Mouse (Mus musculus): Measurements from ENCODE around the gene Igdcc3. TPM values are rescaled to one million over a fixed set of nuclear protein-coding genes. Genes with fewer than 3 reads are reported as not detected.
A peak's percentile ranks its signal among the peaks of the same experiment; 100 is the strongest.

Igdcc3 gene
- polyA plus RNA-seq, 1 experiment from 2014 or later, result 1.1 TPM

- Histone ChIP-seq H3K27ac (replicated peaks; ENCODE audit: low read depth, low read length) (no peak overlapping the region), H3K4me3 (ENCODE audit: low read depth, low read length) (no peak overlapping the region), H3K4me1 (ENCODE audit: control insufficient read depth, insufficient read depth, low read length) (peaks cover 12% of the 10 kb centered on the region), H3K27me3 (replicated peaks; ENCODE audit: control insufficient read depth, insufficient read depth, low read length) (peaks cover 33% of the 10 kb centered on the region), H3K9me3 (ENCODE audit: control insufficient read depth, low read length) (no peaks in the 10 kb centered on the region), H3K9ac (ENCODE audit: low read depth, low read length) (no peak overlapping the region), H3K36me3 (ENCODE audit: control insufficient read depth, insufficient read depth, low read length) (no peaks in the 10 kb centered on the region), H3K4me2 (ENCODE audit: low read depth, low read length) (no peak overlapping the region)
- ATAC-seq (ENCODE audit: low read depth) (no peak), DNase-seq (ENCODE audit: low spot score) (no peak)
- 26% methylated on average over 8 of the region's 8 CpGs for WGBS
These were observed 20.9 kb downstream of the Igdcc3 start for GRCm38 (mm10) chr9:65161881-65162280.

- ATAC-seq (ENCODE audit: low read depth), result peak; percentile 62; the same call in 1 of the 2 replicates
These were observed 22.0 kb downstream of the Igdcc3 start for GRCm38 (mm10) chr9:65162711-65163639.

DNA sequence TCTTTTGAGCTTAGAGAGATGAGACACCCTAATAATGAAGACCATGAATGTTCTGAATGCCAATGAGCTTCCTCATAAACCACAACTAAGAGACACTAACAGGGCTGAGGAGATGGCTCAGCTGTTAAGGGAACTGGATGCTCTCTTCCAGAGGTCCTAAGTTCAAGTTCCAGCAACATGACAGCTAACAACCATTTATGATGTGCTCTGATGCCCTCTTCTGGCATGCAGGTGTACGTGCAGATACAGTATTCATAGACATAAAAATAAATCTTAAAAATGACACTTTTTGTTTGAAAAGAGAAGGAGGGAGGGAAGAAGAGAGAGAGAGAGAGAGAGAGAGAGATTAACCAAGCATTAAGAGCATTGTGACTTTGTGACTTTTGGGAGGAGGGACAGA is 23.9 kb downstream of the Igdcc3 start:
- DNase-seq (ENCODE audit: low spot score), result no peak
- no peak overlapping the region for H3K4me2 ChIP-seq (ENCODE audit: low read depth, low read length)
- no peaks in the 10 kb centered on the region for H3K9me3 ChIP-seq (ENCODE audit: control insufficient read depth, low read length)
- H3K27ac ChIP-seq (replicated peaks; ENCODE audit: low read depth, low read length), result no peak overlapping the region
- no peak overlapping the region for H3K4me3 ChIP-seq (ENCODE audit: low read depth, low read length)
- no peak overlapping the region for H3K9ac ChIP-seq (ENCODE audit: low read depth, low read length)
- no peak for ATAC-seq (ENCODE audit: low read depth)
- H3K36me3 ChIP-seq (ENCODE audit: control insufficient read depth, insufficient read depth, low read length), result no peaks in the 10 kb centered on the region
- H3K4me1 ChIP-seq (ENCODE audit: control insufficient read depth, insufficient read depth, low read length), result peaks cover 8% of the 10 kb centered on the region
- WGBS, result 23% methylated on average over 1 of the region's 1 CpGs
- peaks cover 33% of the 10 kb centered on the region for H3K27me3 ChIP-seq (replicated peaks; ENCODE audit: control insufficient read depth, insufficient read depth, low read length)

More at GRCm38 (mm10) chr9:65162711-65163639, 22.0 kb downstream of the Igdcc3 start:
- Histone ChIP-seq H3K9ac (ENCODE audit: low read depth, low read length) (peak overlapping the region; percentile 58), H3K27ac (replicated peaks; ENCODE audit: low read depth, low read length) (no peak overlapping the region), H3K4me2 (ENCODE audit: low read depth, low read length) (peak overlapping the region; percentile 95), H3K36me3 (ENCODE audit: control insufficient read depth, insufficient read depth, low read length) (no peaks in the 10 kb centered on the region), H3K9me3 (ENCODE audit: control insufficient read depth, low read length) (no peaks in the 10 kb centered on the region), H3K4me1 (ENCODE audit: control insufficient read depth, insufficient read depth, low read length) (peaks cover 4% of the 10 kb centered on the region; the same call in 1 of the 2 replicates), H3K27me3 (replicated peaks; ENCODE audit: control insufficient read depth, insufficient read depth, low read length) (peaks cover 33% of the 10 kb centered on the region), H3K4me3 (ENCODE audit: low read depth, low read length) (peak overlapping the region; percentile 50)
- DNase-seq (ENCODE audit: low spot score), result no peak
- 1% methylated on average over 30 of the region's 69 CpGs for WGBS

DNA sequence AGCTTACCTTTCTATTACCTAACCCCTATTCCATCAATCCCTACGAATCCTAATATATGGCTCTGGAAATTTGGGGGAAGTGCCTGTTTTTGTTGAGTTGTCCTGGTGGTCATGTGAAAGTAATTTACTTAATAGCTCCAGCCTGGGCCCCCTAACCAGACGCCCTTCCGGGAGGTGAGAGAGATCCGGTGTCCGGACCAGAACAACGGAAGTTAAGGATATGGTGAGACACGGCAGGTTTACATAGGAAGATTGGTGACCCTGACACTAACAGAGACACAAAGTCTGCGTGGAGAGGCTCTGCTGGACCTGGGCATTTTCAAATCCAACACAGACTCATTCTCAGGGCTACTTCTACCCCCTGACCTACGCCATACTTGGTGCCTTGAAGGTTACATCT is 25.4 kb downstream of the Igdcc3 start:
- WGBS, result 29% methylated on average over 9 of the region's 9 CpGs
- H3K9ac ChIP-seq (ENCODE audit: low read depth, low read length), result no peak overlapping the region
- H3K36me3 ChIP-seq (ENCODE audit: control insufficient read depth, insufficient read depth, low read length), result no peaks in the 10 kb centered on the region
- H3K4me2 ChIP-seq (ENCODE audit: low read depth, low read length), result no peak overlapping the region
- no peaks in the 10 kb centered on the region for H3K9me3 ChIP-seq (ENCODE audit: control insufficient read depth, low read length)
- no peak overlapping the region for H3K4me3 ChIP-seq (ENCODE audit: low read depth, low read length)
- DNase-seq (ENCODE audit: low spot score) (no peak), ATAC-seq (ENCODE audit: low read depth) (no peak)
- peaks cover 8% of the 10 kb centered on the region for H3K4me1 ChIP-seq (ENCODE audit: control insufficient read depth, insufficient read depth, low read length)
- peaks cover 28% of the 10 kb centered on the region for H3K27me3 ChIP-seq (replicated peaks; ENCODE audit: control insufficient read depth, insufficient read depth, low read length)
- no peak overlapping the region for H3K27ac ChIP-seq (replicated peaks; ENCODE audit: low read depth, low read length)

GRCm38 (mm10) chr9:65168534-65168933 is 27.5 kb downstream of the Igdcc3 start:
- ATAC-seq (ENCODE audit: low read depth) (no peak), DNase-seq (ENCODE audit: low spot score) (no peak)
- Histone ChIP-seq H3K9me3 (ENCODE audit: control insufficient read depth, low read length) (no peaks in the 10 kb centered on the region), H3K27me3 (replicated peaks; ENCODE audit: control insufficient read depth, insufficient read depth, low read length) (peaks cover 7% of the 10 kb centered on the region; the same call in 1 of the 2 replicates), H3K27ac (replicated peaks; ENCODE audit: low read depth, low read length) (no peak overlapping the region), H3K4me3 (ENCODE audit: low read depth, low read length) (no peak overlapping the region), H3K9ac (ENCODE audit: low read depth, low read length) (no peak overlapping the region), H3K36me3 (ENCODE audit: control insufficient read depth, insufficient read depth, low read length) (no peaks in the 10 kb centered on the region), H3K4me2 (ENCODE audit: low read depth, low read length) (no peak overlapping the region), H3K4me1 (ENCODE audit: control insufficient read depth, insufficient read depth, low read length) (peaks cover 4% of the 10 kb centered on the region; the same call in 1 of the 2 replicates)
- WGBS, result 53% methylated on average over 2 of the region's 6 CpGs

DNA sequence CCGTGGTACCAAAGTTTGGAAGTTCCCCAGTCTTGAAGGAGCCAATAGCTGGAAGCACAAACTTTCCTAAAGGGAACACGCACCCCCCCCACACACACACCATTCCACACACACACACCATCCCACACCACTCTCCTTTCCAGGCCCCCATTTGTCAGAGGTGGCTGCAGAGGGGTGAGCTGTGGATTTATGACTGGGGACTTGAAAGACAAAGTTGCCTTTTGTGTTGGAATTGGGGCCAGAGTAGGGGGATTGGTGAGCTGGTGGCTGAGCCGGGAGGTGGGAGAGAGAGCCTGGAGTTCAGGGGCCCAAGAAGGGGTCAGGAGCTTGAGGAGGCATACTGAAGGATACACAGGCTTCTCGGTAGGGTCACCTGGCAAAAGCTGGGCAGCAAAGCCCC is 28.0 kb downstream of the Igdcc3 start:
- DNase-seq (ENCODE audit: low spot score) (no peak), ATAC-seq (ENCODE audit: low read depth) (no peak)
- Histone ChIP-seq H3K27me3 (replicated peaks; ENCODE audit: control insufficient read depth, insufficient read depth, low read length) (0 out of 2 replicates have a peak, but pooled peaks cover 3% of the 10 kb centered on the region), H3K36me3 (ENCODE audit: control insufficient read depth, insufficient read depth, low read length) (no peaks in the 10 kb centered on the region), H3K4me2 (ENCODE audit: low read depth, low read length) (no peak overlapping the region), H3K4me3 (ENCODE audit: low read depth, low read length) (no peak overlapping the region), H3K9me3 (ENCODE audit: control insufficient read depth, low read length) (no peaks in the 10 kb centered on the region), H3K27ac (replicated peaks; ENCODE audit: low read depth, low read length) (no peak overlapping the region), H3K4me1 (ENCODE audit: control insufficient read depth, insufficient read depth, low read length) (peaks cover 4% of the 10 kb centered on the region; the same call in 1 of the 2 replicates), H3K9ac (ENCODE audit: low read depth, low read length) (no peak overlapping the region)
- WGBS, result 61% methylated on average over 3 of the region's 4 CpGs

- Histone ChIP-seq H3K4me1 (ENCODE audit: control insufficient read depth, insufficient read depth, low read length) (peaks cover 16% of the 10 kb centered on the region), H3K27me3 (replicated peaks; ENCODE audit: control insufficient read depth, insufficient read depth, low read length) (no peaks in the 10 kb centered on the region), H3K36me3 (ENCODE audit: control insufficient read depth, insufficient read depth, low read length) (no peaks in the 10 kb centered on the region), H3K4me3 (ENCODE audit: low read depth, low read length) (no peak overlapping the region), H3K27ac (replicated peaks; ENCODE audit: low read depth, low read length) (no peak overlapping the region), H3K9me3 (ENCODE audit: control insufficient read depth, low read length) (no peaks in the 10 kb centered on the region), H3K4me2 (ENCODE audit: low read depth, low read length) (no peak overlapping the region), H3K9ac (ENCODE audit: low read depth, low read length) (no peak overlapping the region)
- WGBS, result 36% methylated on average over 9 of the region's 9 CpGs
- ATAC-seq (ENCODE audit: low read depth), result no peak
- DNase-seq (ENCODE audit: low spot score), result no peak
These were observed 31.7 kb downstream of the Igdcc3 start for GRCm38 (mm10) chr9:65172654-65173053.

GRCm38 (mm10) chr9:65175234-65175938 is 34.4 kb downstream of the Igdcc3 start:
- no peaks in the 10 kb centered on the region for H3K27me3 ChIP-seq (replicated peaks; ENCODE audit: control insufficient read depth, insufficient read depth, low read length)
- H3K27ac ChIP-seq (replicated peaks; ENCODE audit: low read depth, low read length), result no peak overlapping the region
- WGBS, result 51% methylated on average over 5 of the region's 5 CpGs
- H3K4me1 ChIP-seq (ENCODE audit: control insufficient read depth, insufficient read depth, low read length), result peaks cover 22% of the 10 kb centered on the region
- DNase-seq (ENCODE audit: low spot score) (no peak), ATAC-seq (ENCODE audit: low read depth) (0 out of 2 replicates have a peak, but pooled peaks have one; percentile 4)
- H3K36me3 ChIP-seq (ENCODE audit: control insufficient read depth, insufficient read depth, low read length), result no peaks in the 10 kb centered on the region
- H3K4me3 ChIP-seq (ENCODE audit: low read depth, low read length), result no peak overlapping the region
- H3K4me2 ChIP-seq (ENCODE audit: low read depth, low read length), result no peak overlapping the region
- H3K9me3 ChIP-seq (ENCODE audit: control insufficient read depth, low read length), result no peaks in the 10 kb centered on the region
- H3K9ac ChIP-seq (ENCODE audit: low read depth, low read length), result no peak overlapping the region

All from embryonic facial prominence, embryonic 14.5 days (tissue).